Mouse (Mus musculus) thymus, postnatal 36 days (tissue): ENCODE measurements around the gene Axin1.
"Not testable (repeated sequence)": the region's sequence is repeated elsewhere in the genome, so short reads cannot be mapped to it uniquely, and the experiment has no call there.

Experiments
- DNase-seq, 2 experiments: peaks; one replicate each; pipeline ENCODE4 v3.0.0; 2022; ENCODE audit warnings: mixed read lengths in 2 of 2

The Axin1 gene

DNA sequence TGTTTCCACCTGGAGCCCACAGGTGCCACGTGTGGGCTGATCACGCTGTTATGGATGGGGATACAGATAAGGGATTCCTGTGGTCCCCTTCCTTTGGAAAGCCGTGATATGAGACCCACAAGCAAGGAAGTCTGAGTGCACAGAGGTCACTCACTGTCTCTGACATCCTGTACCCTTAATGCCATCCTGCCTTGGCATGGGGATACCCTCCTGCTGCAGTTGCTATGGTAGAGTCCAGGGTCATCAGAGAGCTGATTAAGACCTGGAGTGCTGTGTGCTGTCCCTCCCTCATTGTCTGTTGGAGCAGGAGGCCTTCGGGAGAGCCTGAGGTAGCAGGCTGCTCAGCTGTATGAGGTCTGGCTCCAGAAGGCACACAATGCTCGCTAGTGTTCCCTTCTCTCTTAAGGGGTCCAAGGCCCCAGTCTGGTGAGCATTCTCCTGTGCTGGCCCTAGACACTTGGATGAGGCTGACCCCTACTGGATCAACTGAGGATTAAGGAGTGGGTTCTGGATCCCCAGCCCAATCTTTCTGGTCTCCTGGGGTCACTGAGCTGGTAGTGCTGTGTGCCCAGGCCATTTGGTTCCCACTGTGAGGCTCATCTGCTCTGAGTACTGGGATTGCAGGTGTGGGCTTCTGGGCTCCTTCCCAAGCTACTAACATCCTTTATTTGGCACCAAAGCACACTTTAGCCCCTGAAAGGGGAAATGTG is 15.9 kb upstream of the Axin1 start:
- no peak for DNase-seq

DNA sequence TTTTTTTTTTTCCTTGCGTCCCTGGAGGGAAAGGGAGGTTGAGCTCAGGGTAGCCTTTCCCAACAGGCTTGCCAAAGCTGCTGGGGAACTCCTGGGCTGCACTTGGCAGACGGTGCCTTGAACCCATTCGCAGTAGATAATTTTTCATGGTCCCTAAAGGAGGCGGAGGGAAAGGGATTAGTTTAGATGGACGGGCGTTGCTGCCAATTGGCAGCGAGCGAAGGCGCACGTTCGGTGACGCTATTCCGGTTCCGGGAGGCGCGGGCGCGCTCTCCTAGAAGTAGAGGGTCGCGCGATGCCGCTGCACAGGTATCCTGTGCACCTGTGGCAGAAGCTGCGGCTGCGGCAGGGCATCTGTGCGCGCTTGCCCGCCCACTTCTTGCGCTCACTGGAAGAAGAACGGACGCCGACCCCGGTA is 15.2 kb upstream of the Axin1 start, which contains the start of gene Mrpl28:
Mrpl28 (plus strand) TSS at position 234 of the 418 bp plus-strand sequence.
- peak; percentile 86 to 87 for DNase-seq

DNA sequence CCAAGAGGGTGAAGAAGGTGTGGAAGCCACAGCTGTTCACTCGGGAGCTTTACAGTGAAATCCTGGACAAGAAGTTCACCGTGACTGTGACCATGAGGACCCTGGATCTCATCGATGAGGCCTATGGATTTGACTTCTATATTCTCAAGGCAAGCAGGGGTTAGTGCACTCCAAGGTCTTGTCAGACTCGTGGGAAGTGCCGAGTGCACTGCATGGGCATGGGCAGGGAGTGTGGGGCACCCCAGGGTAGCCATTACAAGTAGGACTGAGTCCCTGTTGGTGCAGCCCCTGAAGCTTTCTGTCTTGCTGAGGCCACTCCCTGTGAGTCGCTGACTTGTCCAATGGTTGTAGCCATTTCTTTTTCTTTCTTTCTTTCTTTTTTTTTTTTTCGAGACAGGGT is 13.9 kb upstream of the Axin1 start:
- no peak for DNase-seq

GRCm38 (mm10) chr17:26125226-26125625 is 13.3 kb upstream of the Axin1 start:
- no peak for DNase-seq

- DNase-seq, result no peak
These were observed 7.3 kb upstream of the Axin1 start for GRCm38 (mm10) chr17:26131062-26131732.

DNA sequence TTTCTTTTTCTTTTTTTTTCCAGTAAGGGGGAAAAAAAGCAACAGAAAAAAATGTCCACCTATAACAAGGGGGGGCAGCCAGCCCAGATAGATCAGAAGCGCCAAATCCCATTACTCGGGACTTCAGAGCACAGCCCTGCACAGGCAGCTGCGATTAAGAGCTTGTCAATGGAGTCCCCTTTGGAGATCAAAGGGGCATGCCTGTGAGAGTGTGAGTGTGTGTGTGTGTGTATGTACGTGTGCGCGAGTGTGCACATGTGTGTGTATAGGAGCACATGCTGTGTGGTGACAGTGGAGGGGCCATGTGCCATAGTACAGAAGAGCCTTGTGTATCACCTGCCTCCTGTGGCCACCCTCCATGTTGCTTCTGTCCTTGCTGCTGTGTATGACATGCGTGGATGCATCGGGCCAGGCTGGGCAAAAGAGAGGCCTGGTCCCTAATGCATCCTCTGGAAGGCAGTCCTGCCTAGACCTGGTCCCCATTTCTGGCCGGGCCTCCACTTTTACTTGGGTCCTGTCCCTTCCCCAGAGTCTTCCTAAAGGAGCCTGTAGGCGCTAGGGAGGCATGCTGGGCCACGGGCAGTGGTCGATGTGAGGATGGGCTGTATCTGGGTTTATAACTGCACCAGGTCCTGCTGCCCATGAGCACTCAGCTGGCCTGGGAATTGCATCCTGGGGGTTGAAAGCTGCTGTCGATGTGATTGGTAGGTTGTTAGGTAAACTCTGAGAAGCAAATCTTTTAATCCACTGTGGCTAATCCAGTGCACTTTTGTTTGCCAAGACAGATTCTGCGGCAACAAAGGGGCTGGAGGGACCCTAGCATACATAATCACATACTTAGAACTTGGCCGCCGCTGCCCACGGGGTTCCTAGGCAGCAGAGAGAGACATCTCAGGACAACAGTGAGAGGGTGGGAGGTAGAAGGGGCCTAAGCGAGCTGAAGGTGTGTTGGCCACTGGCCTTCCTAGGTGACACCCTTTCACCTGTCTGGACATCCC is 6.3 kb upstream of the Axin1 start:
- no peak for DNase-seq

DNA sequence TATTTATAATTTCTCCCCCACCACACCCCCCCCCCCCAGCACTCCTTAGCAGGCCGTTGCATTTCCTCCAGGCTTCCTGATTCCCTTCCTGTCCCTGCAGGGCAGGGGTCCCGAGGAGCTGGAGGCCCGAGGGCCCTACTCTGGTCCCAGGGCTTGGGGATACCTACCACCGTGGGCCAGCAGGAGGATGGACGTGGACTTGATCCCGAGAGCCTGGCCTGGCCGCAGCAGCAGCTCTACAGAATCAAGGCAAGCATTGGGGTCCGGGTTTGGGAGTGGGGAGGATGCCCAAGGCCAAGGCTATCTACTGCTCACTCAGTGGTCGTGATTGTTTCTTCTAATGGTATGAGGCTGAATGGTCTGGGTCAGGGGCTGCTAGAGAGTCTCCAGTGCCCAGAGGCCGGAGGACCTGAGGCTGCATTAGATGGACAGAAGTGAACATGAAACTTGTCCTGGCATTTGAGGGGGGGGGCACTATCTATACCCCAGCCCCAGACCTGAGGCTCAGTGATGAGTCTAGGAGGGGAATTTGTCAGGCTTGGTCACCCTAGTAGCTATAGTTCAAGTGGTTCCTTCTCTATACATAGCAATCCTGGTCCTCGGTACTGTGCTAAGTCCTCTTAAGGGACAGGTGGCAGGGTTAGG is 1.3 kb upstream of the Axin1 start:
- DNase-seq, result no peak

- no peak for DNase-seq
These were observed 747 bp upstream of the Axin1 start for GRCm38 (mm10) chr17:26137751-26138130.

- DNase-seq, result peak; percentile 59 to 72
These were observed 453 bp downstream of the Axin1 start for GRCm38 (mm10) chr17:26138901-26139381.

DNA sequence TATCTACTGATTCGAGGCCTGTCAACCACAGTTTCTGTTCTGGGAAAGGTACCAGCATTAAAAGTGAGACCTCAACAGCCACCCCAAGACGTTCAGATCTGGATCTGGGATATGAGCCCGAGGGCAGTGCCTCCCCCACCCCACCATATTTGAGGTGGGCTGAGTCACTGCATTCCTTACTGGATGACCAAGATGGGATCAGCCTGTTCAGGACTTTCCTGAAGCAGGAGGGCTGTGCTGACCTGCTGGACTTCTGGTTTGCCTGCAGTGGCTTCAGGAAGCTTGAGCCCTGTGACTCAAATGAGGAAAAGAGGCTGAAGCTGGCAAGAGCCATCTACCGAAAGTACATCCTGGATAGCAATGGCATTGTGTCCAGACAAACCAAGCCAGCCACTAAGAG is 4.3 kb downstream of the Axin1 start:
- no peak for DNase-seq

GRCm38 (mm10) chr17:26143386-26143785 is 4.9 kb downstream of the Axin1 start:
- DNase-seq, result no peak

GRCm38 (mm10) chr17:26149056-26149455 is 10.6 kb downstream of the Axin1 start:
- no peak for DNase-seq

DNA sequence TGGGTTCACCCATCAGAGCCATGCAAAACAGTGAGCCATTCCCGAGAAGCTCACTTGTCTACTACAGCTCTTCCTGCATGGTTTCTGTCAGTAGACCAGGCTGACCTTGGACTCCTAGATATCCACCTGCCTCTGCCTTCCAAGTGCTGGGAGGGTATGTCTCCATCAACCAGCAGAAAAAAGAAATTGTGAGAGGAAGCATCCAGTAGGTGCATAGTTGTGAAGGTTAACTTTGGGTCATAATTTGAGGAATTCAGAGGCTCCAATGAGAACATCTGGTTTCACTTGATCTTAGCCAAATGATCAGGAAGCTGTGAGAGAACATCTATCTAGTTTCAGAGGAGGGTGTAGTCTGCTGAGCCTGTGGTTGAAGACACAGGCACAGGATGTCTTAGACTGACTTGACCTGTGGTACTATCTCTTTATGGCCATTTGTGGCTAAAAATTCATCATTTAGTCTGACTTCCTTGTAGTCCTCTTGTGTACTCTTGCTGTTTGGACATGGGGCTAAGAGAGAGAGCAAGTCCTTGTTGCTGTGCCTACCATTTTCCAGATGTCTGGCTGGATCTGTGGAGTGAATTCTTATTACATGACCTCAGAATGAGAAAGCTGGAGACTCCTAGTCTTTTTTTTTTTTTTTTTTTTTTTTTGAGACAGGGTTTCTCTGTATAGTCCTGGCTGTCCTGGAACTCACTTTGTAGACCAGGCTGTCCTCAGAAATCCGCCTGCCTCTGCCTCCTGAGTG is 13.6 kb downstream of the Axin1 start:
- no peak for DNase-seq

GRCm38 (mm10) chr17:26162736-26163135 is 24.2 kb downstream of the Axin1 start:
- no peak for DNase-seq

GRCm38 (mm10) chr17:26168039-26168438 is 29.6 kb downstream of the Axin1 start:
- peak; percentile 26 to 27 for DNase-seq

DNA sequence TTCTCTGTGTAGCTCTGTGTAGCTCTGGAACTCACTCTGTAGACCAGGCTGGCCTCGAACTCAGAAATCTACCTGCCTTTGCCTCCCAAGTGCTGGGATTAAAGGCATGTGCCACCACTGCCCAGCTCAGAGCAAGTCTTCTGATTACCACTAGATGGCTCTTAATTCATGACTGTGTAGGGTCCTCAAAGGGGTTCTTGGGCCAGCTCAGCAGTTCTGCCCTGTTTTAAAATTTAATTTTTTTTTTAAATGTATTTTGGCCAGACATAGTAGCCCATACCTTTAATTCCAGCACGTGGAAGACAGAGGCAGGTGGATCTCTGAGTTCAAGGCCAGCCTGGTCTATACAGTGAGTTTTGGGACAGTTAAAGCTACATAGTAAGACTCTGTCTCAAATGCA is 36.8 kb downstream of the Axin1 start:
- not testable (repeated sequence) for DNase-seq

- DNase-seq, result no peak
These were observed 40.1 kb downstream of the Axin1 start for GRCm38 (mm10) chr17:26178611-26179010.

- DNase-seq, result no peak
These were observed 42.7 kb downstream of the Axin1 start for GRCm38 (mm10) chr17:26181179-26181578.

- no peak for DNase-seq
These were observed 49.1 kb downstream of the Axin1 start for GRCm38 (mm10) chr17:26187592-26187991.

- DNase-seq, result no peak
These were observed 49.8 kb downstream of the Axin1 start for GRCm38 (mm10) chr17:26188091-26188805.

DNA sequence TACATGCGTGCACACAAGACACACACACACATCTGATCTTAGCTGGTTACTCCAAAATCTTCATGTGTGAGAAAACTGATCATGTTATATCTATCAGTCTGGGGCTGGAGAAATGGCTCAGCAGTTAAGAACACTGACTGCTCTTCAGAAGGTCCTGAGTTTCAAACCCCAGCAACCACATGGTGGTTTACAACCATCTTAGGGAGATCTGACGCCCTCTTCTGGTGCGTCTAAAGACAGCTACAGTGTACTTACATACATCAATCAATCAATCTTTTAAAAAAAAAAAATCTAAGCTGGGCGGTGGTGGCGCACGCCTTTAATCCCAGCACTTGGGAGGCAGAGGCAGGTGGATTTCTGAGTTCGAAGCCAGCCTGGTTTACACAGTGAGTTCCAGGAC is 53.0 kb downstream of the Axin1 start:
- DNase-seq, result not testable (repeated sequence)
